Mouse (Mus musculus) G1E (cell line): ENCODE data around the gene Dcaf6.

Experiments used
- CTCF ChIP-seq: IDR thresholded peaks from 2 replicates; pipeline ENCODE4 v1.5.1; 2012; ENCODE audit warnings: low read depth, low read length, inconsistent platforms, mixed read lengths
- GATA1 ChIP-seq: IDR thresholded peaks from 2 replicates; pipeline ENCODE4 v1.6.1; 2012; ENCODE audit warnings: borderline replicate concordance, low read length, inconsistent platforms, mixed read lengths
- TAL1 ChIP-seq: conservative IDR thresholded peaks from 2 replicates; pipeline ENCODE4 v1.6.1; 2012; ENCODE audit warnings: low read depth, low read length, inconsistent platforms, mixed read lengths

- TF ChIP-seq CTCF = no peak
- no peak for TF ChIP-seq GATA1
- no peak for TF ChIP-seq TAL1
Observed at GRCm38 (mm10) chr1:165301108-165301507, 159.2 kb downstream of the Dcaf6 start.
